Mouse (Mus musculus): ENCODE measurements around the gene Gm17622. TPM values are rescaled to one million over a fixed set of nuclear protein-coding genes. Genes with fewer than 3 reads are reported as not detected.

Gene Gm17622
- polyA plus RNA-seq, 1 experiment from 2014 or later, result not detected

- H3K27me3 ChIP-seq, result no peaks in the 10 kb centered on the region
- no peak for ATAC-seq (ENCODE audit: low read depth)
- WGBS, result 89% methylated on average over 6 of the region's 6 CpGs
- no peak overlapping the region for H3K4me2 ChIP-seq
- no peak overlapping the region for H3K27ac ChIP-seq (replicated peaks)
- H3K9ac ChIP-seq, result no peak overlapping the region
- no peaks in the 10 kb centered on the region for H3K4me1 ChIP-seq (replicated peaks)
- H3K4me3 ChIP-seq, result no peak overlapping the region
- no peaks in the 10 kb centered on the region for H3K36me3 ChIP-seq
- H3K9me3 ChIP-seq, result no peaks in the 10 kb centered on the region
Observed at GRCm38 (mm10) chr13:96470556-96470955, 20.0 kb upstream of the Gm17622 start.

GRCm38 (mm10) chr13:96470957-96471356 lies 19.6 kb upstream of the Gm17622 start, which contains the start of gene Ankdd1b:
Gene Ankdd1b, minus strand, starts transcription at chr13:96471198.
- Histone ChIP-seq H3K4me3 (no peak within 1 kb of the TSS), H3K27ac (replicated peaks) (no peak within 1 kb of the TSS), H3K9ac (no peak within 1 kb of the TSS), H3K4me1 (replicated peaks) (no peaks in the 10 kb centered on the region), H3K9me3 (no peaks in the 10 kb centered on the region), H3K36me3 (no peaks in the 10 kb centered on the region), H3K4me2 (no peak within 1 kb of the TSS), H3K27me3 (no peaks in the 10 kb centered on the region)
- no peak for ATAC-seq (ENCODE audit: low read depth)
- 89% methylated on average over 14 of the region's 14 CpGs for WGBS

GRCm38 (mm10) chr13:96477226-96477625 lies 13.3 kb upstream of the Gm17622 start:
- Histone ChIP-seq H3K27me3 (no peaks in the 10 kb centered on the region), H3K4me1 (replicated peaks) (no peaks in the 10 kb centered on the region), H3K9me3 (no peaks in the 10 kb centered on the region), H3K27ac (replicated peaks) (no peak overlapping the region), H3K4me2 (no peak overlapping the region), H3K36me3 (no peaks in the 10 kb centered on the region), H3K4me3 (no peak overlapping the region), H3K9ac (no peak overlapping the region)
- 93% methylated on average over 4 of the region's 4 CpGs for WGBS
- no peak for ATAC-seq (ENCODE audit: low read depth)

GRCm38 (mm10) chr13:96478991-96479390 lies 11.5 kb upstream of the Gm17622 start:
- Histone ChIP-seq H3K4me2 (no peak overlapping the region), H3K9me3 (no peaks in the 10 kb centered on the region), H3K9ac (no peak overlapping the region), H3K4me3 (no peak overlapping the region), H3K4me1 (replicated peaks) (no peaks in the 10 kb centered on the region), H3K27ac (replicated peaks) (no peak overlapping the region), H3K27me3 (no peaks in the 10 kb centered on the region), H3K36me3 (peaks cover 6% of the 10 kb centered on the region)
- WGBS, result 97% methylated on average over 1 of the region's 1 CpGs
- no peak for ATAC-seq (ENCODE audit: low read depth)

- Histone ChIP-seq H3K27ac (replicated peaks) (no peak overlapping the region), H3K4me3 (no peak overlapping the region), H3K9ac (no peak overlapping the region), H3K36me3 (peaks cover 22% of the 10 kb centered on the region), H3K4me1 (replicated peaks) (no peaks in the 10 kb centered on the region), H3K4me2 (no peak overlapping the region), H3K9me3 (no peaks in the 10 kb centered on the region), H3K27me3 (no peaks in the 10 kb centered on the region)
- 90% methylated on average over 6 of the region's 6 CpGs for WGBS
- ATAC-seq (ENCODE audit: low read depth), result no peak
Observed at GRCm38 (mm10) chr13:96487230-96487629, 3.3 kb upstream of the Gm17622 start.

GRCm38 (mm10) chr13:96487968-96488367 lies 2.6 kb upstream of the Gm17622 start:
- H3K4me1 ChIP-seq (replicated peaks), result no peaks in the 10 kb centered on the region
- H3K36me3 ChIP-seq, result peaks cover 22% of the 10 kb centered on the region
- no peaks in the 10 kb centered on the region for H3K9me3 ChIP-seq
- no peak for ATAC-seq (ENCODE audit: low read depth)
- H3K27me3 ChIP-seq, result no peaks in the 10 kb centered on the region
- H3K4me3 ChIP-seq, result no peak overlapping the region
- H3K27ac ChIP-seq (replicated peaks), result no peak overlapping the region
- no peak overlapping the region for H3K4me2 ChIP-seq
- H3K9ac ChIP-seq, result no peak overlapping the region
- 90% methylated on average over 6 of the region's 6 CpGs for WGBS

- no peak overlapping the region for H3K4me2 ChIP-seq
- H3K36me3 ChIP-seq, result no peaks in the 10 kb centered on the region
- WGBS, result 89% methylated on average over 8 of the region's 8 CpGs
- no peaks in the 10 kb centered on the region for H3K9me3 ChIP-seq
- no peak overlapping the region for H3K4me3 ChIP-seq
- ATAC-seq (ENCODE audit: low read depth), result no peak
- H3K27me3 ChIP-seq, result no peaks in the 10 kb centered on the region
- H3K9ac ChIP-seq, result no peak overlapping the region
- H3K27ac ChIP-seq (replicated peaks), result no peak overlapping the region
- H3K4me1 ChIP-seq (replicated peaks), result no peaks in the 10 kb centered on the region
Observed at GRCm38 (mm10) chr13:96496630-96497029, 6.1 kb downstream of the Gm17622 start.

- H3K27me3 ChIP-seq, result no peaks in the 10 kb centered on the region
- H3K36me3 ChIP-seq, result no peaks in the 10 kb centered on the region
- no peak for ATAC-seq (ENCODE audit: low read depth)
- H3K4me1 ChIP-seq (replicated peaks), result no peaks in the 10 kb centered on the region
- no peak overlapping the region for H3K9ac ChIP-seq
- 84% methylated on average over 2 of the region's 2 CpGs for WGBS
- H3K4me2 ChIP-seq, result no peak overlapping the region
- H3K9me3 ChIP-seq, result no peaks in the 10 kb centered on the region
- no peak overlapping the region for H3K27ac ChIP-seq (replicated peaks)
- no peak overlapping the region for H3K4me3 ChIP-seq
Observed at GRCm38 (mm10) chr13:96499891-96500290, 9.4 kb downstream of the Gm17622 start.

- Histone ChIP-seq H3K27me3 (no peaks in the 10 kb centered on the region), H3K4me2 (no peak overlapping the region)
- ATAC-seq (ENCODE audit: low read depth), result no peak
Observed at GRCm38 (mm10) chr13:96505661-96506060, 15.1 kb downstream of the Gm17622 start.

GRCm38 (mm10) chr13:96506313-96506712 lies 15.8 kb downstream of the Gm17622 start:
- H3K9me3 ChIP-seq, result no peaks in the 10 kb centered on the region
- no peaks in the 10 kb centered on the region for H3K36me3 ChIP-seq
- no peak overlapping the region for H3K9ac ChIP-seq
- no peaks in the 10 kb centered on the region for H3K4me1 ChIP-seq (replicated peaks)
- ATAC-seq (ENCODE audit: low read depth), result no peak
- WGBS, result 63% methylated on average over 6 of the region's 6 CpGs
- no peaks in the 10 kb centered on the region for H3K27me3 ChIP-seq
- H3K4me3 ChIP-seq, result no peak overlapping the region
- no peak overlapping the region for H3K27ac ChIP-seq (replicated peaks)
- no peak overlapping the region for H3K4me2 ChIP-seq

More at GRCm38 (mm10) chr13:96505661-96506060, 15.1 kb downstream of the Gm17622 start:
- Histone ChIP-seq H3K4me3 (no peak overlapping the region), H3K36me3 (no peaks in the 10 kb centered on the region), H3K9ac (no peak overlapping the region), H3K4me1 (replicated peaks) (no peaks in the 10 kb centered on the region), H3K27ac (replicated peaks) (no peak overlapping the region), H3K9me3 (no peaks in the 10 kb centered on the region)
- 78% methylated on average over 4 of the region's 4 CpGs for WGBS

GRCm38 (mm10) chr13:96507541-96507940 lies 17.0 kb downstream of the Gm17622 start:
- WGBS, result 93% methylated on average over 4 of the region's 4 CpGs

GRCm38 (mm10) chr13:96510635-96511034 lies 20.1 kb downstream of the Gm17622 start:
- no peak for ATAC-seq (ENCODE audit: low read depth)
- Histone ChIP-seq H3K36me3 (no peaks in the 10 kb centered on the region), H3K4me3 (no peak overlapping the region), H3K27me3 (no peaks in the 10 kb centered on the region), H3K9ac (no peak overlapping the region), H3K4me1 (replicated peaks) (0 out of 2 replicates have a peak, but pooled peaks cover 3% of the 10 kb centered on the region), H3K27ac (replicated peaks) (no peak overlapping the region), H3K4me2 (no peak overlapping the region), H3K9me3 (no peaks in the 10 kb centered on the region)
- 78% methylated on average over 13 of the region's 13 CpGs for WGBS

More at GRCm38 (mm10) chr13:96507541-96507940, 17.0 kb downstream of the Gm17622 start:
- Histone ChIP-seq H3K36me3 (no peaks in the 10 kb centered on the region), H3K9ac (no peak overlapping the region), H3K4me1 (replicated peaks) (0 out of 2 replicates have a peak, but pooled peaks cover 3% of the 10 kb centered on the region), H3K4me2 (no peak overlapping the region), H3K9me3 (no peaks in the 10 kb centered on the region), H3K27ac (replicated peaks) (no peak overlapping the region), H3K27me3 (no peaks in the 10 kb centered on the region), H3K4me3 (no peak overlapping the region)
- no peak for ATAC-seq (ENCODE audit: low read depth)

- H3K4me1 ChIP-seq (replicated peaks), result 0 out of 2 replicates have a peak, but pooled peaks cover 3% of the 10 kb centered on the region
- 84% methylated on average over 1 of the region's 1 CpGs for WGBS
Observed at GRCm38 (mm10) chr13:96511262-96511661, 20.7 kb downstream of the Gm17622 start.

More at GRCm38 (mm10) chr13:96511262-96511661, 20.7 kb downstream of the Gm17622 start:
- H3K9me3 ChIP-seq, result no peaks in the 10 kb centered on the region
- H3K27ac ChIP-seq (replicated peaks), result no peak overlapping the region
- no peak overlapping the region for H3K4me2 ChIP-seq
- H3K27me3 ChIP-seq, result no peaks in the 10 kb centered on the region
- H3K4me3 ChIP-seq, result no peak overlapping the region
- no peak overlapping the region for H3K9ac ChIP-seq
- H3K36me3 ChIP-seq, result no peaks in the 10 kb centered on the region
- ATAC-seq (ENCODE audit: low read depth), result no peak
